Mouse (Mus musculus): Measurements from ENCODE around the gene Haus4.

The Haus4 gene

DNA sequence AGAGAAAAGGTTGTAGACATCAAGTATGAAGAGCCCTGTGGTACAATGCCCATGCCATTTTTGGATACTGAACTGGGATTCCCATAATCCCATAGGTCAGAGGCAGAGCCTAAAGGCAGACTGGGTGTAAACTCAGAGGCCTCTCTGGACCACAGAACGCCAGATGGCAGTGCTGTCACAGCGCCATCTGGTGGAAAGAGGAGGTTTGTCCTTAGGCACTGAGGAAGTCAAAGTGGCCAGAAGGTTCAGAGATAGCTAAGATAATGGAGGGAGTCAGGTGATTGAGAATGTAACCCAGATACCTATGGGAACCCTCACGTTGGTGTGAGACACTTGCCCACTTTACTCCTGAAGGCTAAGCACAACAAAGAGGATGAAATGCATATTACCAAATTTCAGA, 60.2 kb downstream of the Haus4 start:
- DNase-seq, result peak; percentile 51 to 73

GRCm38 (mm10) chr14:54493236-54493635, 61.2 kb downstream of the Haus4 start:
- DNase-seq, result no peak

- DNase-seq, result no peak
Observed at GRCm38 (mm10) chr14:54492345-54493131, 61.9 kb downstream of the Haus4 start.

All from spleen, adult 18-20 months (tissue).